Mouse (Mus musculus) left cerebral cortex, postnatal 10 days (tissue): ENCODE results near the gene Rnf19b. TPM values are rescaled to one million over a fixed set of nuclear protein-coding genes. Genes with fewer than 3 reads are reported as not detected.

Source experiments
- DNase-seq, 2 experiments: peaks; one replicate each; pipeline ENCODE4 v3.0.0; 2021 to 2022; ENCODE audit warnings: low spot score in 2 of 2, mixed read lengths in 1 of 2; ENCODE audit errors: extremely low spot score in 1 of 2
- intact Hi-C: fragments of 180-260 bp; cut with DNase I; formaldehyde crosslinking; loops from one replicate; pipeline ENCODE4 v1.15.1; 2025
- total RNA-seq, 2 experiments: library from RNA; stranded (reverse); gene quantifications; 2 replicates each; pipeline ENCODE4 v1.2.3; 2021

Gene Rnf19b
- total RNA-seq, 2 experiments from 2014 or later: 71.6 to 85.4 TPM

DNA sequence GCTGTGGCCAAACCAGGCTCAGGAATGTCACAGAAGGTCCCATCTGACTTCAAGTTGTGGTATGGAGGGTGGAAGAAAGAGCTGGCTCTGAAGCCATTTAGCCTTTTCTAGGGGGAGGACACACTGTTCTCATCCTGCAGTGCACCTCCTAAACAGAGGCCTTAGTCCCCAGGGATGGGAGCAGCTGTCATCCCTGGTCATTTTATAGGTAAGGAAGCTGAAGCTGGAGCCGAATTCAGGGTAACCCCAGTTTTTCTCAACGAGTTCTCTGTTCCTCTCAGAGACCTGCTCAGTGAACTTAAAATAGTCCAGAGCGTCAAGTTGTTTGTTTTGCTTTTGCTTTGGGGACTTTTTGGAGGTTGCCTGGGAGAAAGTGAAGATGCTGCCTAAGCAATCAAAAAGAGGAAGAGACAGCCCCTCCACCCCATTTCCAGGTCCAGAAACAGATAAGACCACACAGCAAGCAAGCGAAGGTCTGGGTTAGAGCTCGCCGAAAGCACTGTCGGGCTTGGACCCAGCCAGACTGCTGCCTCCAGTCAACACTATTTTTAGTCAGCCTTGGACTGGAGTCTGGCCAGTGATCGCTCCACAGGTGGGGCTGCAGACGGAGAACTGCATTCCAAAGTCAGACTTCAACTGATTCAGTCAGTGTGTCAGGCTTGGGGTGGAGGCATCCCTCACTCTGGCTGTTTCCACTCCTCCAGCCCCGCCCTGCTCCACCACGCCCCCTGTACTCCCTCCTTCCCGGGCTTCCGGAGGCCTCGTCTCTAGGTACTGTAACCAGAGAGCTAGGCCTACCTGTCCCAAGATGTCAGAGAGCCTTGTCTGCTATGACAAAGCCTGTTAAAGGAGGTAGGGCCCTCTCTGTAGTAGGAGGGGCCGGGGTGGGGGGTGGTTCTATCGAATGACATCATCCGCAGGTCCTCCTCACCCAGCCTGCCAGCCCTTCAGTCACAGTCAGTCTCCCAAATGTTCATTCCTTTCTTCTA lies 24.8 kb upstream of the Rnf19b start:
- peak in 1 of 2 experiments; percentile 77 for DNase-seq

DNA sequence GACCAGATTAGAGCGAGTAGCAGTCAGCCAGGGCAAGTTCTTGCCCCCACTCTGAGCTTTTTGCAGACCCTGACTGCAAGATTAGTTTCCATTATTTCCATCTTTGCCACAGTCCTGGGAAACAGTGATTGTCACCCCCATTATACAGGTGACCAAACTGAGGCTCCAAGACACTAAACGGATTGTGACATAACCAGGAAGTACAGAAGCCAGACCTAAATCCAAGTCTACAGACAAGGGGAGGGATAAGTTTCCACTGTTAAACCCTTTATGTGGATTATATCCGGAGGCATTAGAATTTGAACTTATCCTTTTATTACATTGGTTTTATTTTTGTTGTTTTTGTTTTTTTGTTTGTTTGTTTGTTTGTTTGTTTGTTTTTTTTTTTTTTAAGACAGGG lies 23.8 kb upstream of the Rnf19b start:
- intact Hi-C loops: no loop called here
- DNase-seq: no peak

More for the DNA sequence above, 24.8 kb upstream of the Rnf19b start:
- intact Hi-C loops: no loop called here

DNA sequence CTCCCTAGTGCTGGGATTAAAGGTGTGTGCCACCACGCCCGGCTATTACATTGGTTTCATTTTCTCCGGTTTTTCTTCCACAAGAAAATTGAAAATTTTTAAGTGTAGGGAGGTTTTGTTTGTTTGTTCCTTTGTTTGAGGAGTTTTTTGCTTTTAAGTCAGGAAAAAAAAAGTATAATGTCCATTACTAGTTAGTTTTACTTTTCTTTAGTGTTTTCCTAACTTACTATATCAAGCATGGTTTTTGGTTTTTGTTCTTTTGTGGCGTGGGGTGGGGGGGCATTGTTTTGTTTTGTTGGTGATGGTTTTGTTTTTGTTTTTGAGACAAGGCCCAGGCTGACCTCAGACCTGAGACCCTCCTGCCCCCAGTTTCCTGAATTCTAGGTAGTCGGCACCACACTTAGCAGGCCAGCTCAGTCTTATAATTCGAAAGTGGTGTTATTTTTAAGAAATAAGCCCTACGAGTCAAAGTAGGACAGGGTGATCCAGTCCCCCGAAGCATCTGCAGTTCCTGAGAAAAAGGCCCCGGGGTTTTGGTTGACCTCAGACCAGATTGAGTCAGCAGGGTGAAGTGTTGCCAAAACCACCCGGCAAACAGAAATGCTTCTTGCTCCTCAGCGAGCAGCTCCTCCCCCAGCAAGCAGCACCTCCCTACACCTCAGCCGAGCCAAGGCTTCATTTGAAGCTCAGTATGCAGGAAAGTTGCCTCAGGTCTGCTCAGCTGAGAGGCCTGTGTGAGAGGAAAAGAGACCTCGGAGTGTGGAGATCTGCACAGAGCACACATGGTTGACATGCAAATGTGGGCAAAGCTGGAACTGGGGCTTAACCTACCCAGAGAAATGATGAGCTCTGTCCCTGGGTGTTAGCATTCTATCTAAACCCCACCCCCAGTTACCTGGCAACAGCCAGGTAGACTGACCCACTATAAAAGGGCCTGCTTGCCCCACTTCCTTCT lies 23.1 kb upstream of the Rnf19b start:
- intact Hi-C loops: no loop called here
- peak in 1 of 2 experiments; percentile 63 for DNase-seq

DNA sequence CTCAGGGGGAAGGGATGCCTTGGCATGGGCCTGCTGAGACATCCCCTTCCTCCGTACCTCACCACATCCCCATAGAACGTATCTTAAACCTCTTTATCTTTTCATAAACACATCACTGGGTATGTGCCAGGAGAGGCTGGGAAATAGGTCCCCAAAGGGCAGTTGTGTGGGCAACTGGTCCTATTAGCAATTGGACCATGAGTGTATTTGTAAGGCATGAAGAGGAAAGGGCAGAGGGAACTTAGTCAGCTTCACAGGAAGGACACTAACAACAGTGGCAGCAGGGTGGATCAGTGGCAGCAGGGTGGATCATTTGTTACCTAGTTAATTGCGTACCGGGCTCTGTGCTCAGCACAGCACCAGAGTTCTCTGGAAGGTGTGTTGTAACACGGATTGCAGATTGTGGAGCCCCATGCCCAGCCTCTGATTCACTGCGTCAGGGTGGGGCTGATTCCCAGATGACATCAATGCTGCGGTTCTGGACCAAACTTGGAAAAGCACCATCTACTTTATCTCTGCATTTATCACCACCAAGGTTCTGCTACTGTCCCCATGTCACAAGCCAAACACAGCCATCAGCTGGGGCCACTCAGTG lies 22.1 kb upstream of the Rnf19b start:
- no peak for DNase-seq
- intact Hi-C loops: no loop called here

DNA sequence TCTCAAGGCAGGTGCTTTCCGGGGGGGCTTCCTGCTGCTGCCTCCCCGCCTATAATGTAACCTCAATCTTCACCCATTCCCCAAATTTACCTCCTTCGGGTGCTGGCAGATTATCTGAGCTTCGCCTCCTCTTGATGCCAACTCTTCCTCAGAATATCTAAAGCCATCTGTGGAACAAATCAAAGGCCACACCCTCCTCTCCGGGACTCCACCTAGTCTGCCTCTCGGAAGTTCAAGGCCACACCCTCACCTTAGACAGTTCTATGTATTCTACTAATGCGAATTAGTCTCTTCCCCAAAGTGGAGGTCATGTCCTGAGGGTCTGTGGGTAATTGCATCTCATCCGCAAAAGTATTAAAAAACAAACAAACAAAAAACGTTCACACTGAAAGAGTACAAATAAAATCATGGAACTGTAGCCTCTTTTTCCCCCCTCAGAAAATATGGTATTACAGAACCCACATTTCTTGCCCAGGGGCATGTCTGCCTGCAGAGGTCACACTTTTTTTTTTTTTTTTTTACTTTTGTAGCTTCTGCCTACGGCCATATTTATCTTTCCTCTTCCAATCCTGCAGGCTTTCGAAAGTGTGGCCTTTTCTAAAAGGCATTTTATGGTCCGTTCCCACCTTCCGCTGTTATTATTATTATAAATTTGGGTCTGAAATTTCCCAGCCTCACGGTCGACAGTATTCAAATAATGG lies 10.2 kb upstream of the Rnf19b start:
- intact Hi-C loops: no loop called here
- no peak for DNase-seq

DNA sequence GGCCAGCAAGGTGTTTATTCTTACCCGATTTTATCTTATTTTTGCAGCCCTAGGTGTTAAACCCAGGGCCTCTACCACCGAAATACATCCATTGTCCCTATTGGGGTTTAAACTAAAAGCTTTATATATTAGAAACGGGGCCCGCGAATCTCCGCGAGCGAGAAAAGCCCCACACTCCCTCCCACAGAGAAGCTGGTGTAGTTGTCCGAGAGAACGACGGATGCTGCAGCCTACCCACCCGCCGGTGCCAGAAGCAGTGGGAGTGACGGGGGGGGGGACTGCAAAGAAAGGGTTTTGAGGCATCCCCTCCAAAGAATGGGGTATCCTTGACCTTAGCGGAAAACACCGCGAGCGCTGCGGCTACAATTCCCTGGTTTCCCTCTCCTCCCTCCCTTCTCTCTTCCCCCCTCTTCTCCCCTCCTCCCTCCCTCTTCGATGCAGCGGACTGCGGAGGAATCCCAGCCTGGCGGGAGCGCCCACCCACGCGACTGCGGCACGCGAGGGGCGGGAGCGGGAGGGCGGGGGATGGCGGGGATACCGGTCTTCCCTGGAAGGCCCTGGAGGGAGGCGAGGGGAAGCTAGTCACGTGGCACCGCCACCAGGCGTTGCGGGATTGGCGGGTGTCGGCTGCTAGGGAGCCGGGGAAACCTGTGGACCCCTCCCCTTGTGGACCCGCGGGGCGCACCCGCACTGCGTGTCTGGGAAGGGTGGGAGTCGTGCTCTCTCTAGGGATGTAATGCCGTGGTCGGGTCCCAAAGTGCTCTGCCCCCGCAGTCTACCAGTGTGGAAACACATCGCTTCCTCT lies 9.4 kb upstream of the Rnf19b start:
- intact Hi-C loops: no loop called here
- DNase-seq: peak; percentile 88 to 91

DNA sequence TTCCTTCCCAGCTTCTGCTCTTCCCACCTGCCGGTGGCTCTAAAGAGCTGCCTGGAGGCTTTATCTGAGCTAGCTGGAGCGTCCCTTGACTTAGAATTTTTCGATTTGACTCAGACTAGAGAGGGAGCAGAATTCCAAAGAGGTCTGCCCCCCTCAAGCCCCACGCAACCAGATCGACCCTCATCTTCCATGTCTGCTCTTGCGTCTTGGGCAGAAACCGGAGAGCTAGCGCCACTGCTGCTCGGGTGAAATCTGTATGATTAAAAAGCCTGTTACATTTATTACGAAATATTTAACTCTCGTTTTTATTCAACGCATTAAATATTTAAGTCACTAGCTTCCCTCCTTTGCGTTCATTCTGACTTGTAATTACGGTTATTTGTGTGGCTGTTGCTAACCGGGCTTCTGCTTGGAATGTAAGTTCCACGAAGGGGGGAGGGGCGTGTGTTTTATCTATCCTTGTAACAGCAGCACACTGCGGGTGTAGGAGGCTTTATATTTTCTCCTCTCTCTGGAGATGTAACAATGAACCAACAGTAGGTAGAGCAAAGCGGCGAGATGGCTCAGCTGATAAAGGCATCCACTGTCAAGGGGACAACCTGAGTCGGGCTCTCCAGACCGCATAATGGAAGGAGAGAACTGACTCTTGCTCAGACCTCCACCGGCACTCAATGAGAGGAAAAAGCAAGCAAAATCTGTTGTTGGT lies 8.6 kb upstream of the Rnf19b start:
- intact Hi-C loops: no loop called here
- peak; percentile 59 to 68 for DNase-seq

DNA sequence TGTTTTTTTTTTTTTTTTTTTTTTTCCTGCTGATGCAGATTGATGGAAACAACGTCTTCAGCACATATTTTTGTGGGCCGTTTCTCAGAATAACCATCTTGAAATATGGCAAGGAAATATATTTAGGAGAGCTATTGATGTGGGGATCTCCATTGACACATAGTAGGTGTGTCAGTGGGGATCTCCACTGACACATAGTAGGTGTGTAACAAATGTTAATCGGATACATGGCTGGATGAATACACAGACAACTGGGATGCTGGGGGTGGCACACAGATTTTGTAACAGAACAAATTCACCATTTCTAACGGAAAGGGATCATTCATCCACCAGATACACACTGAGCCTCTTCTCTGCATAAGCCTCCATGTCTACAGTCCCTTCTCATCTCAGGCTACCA lies 7.7 kb upstream of the Rnf19b start:
- intact Hi-C loops: no loop called here
- DNase-seq: no peak

DNA sequence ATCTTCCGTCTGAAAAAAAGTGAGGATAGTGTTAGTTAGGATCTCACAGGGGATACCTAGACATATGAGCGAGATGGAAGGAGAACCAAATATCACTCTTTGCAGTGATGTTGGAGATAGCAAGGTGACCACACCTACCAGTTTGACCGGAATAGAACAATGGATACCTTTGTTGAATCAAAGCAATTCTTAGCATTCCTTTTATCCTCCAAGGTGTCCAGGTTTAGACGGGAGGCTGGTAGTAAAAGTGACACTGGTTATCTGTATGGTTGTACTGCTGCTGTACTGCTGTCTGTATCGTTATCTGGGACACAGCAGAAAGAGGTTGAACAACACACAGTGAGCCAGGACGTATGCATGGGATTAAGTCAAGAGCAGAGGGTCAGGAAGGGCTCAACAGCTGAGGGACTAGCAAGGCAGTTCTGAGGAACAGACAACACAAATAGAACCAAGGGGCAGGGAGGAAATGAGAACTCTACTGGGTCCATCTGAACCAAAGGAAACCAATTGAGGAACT lies 7.1 kb upstream of the Rnf19b start:
- intact Hi-C loops: no loop called here
- no peak for DNase-seq

DNA sequence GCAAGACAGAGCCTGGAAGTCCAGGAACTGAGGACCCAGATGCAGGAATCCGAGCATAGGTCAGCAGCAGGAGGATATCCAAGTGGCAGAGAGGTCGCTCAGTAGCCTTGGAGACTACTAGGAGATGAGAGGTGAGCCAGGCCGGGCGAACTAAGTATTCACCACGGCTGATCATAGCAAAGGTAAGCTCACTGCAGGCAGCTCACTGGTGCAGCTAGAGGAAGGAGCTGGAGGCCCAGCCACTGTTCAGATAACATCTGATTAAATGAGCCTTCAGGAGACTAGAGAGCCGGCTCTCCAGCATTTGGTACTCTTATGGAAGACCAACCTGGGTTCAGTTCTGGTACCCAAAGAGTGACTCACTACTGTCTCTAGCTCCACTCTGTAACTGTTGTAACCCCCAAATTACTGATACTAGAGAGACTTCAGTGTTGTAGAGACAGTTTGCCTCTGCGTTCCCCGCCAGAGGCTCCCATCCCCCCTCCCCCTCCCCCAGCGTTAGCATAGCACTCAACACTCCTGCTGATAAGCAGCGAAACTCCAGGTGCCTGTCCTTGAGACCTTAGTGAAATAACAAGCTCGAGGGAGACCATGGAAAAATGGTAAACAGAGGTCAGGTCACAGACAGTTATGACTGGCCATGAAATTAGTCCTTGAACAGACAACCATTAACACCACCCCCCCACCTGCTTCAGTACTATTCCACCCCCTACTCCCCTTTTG lies 6.4 kb upstream of the Rnf19b start:
- intact Hi-C loops: no loop called here
- DNase-seq: no peak

DNA sequence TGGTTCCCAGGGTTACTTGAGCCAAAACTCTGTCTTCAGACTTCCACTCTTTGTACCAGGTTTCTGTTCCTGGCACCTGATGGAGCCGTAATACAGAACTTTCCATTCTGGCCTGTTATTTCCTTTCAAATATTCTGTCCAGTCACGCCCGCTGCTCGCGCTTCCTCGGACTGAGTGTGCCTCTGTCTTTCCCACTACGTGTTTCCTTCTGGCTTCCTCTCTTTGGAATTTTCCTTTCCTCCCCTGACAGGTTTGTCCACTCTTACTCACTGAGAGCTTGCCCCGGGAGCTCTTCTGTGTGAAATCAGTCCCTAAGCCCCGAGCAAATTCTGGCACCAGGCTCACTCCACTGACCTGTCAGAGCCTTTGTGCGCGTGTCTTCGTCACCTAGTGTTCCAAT lies 3.3 kb upstream of the Rnf19b start:
- DNase-seq: no peak
- intact Hi-C loops: no loop called here

DNA sequence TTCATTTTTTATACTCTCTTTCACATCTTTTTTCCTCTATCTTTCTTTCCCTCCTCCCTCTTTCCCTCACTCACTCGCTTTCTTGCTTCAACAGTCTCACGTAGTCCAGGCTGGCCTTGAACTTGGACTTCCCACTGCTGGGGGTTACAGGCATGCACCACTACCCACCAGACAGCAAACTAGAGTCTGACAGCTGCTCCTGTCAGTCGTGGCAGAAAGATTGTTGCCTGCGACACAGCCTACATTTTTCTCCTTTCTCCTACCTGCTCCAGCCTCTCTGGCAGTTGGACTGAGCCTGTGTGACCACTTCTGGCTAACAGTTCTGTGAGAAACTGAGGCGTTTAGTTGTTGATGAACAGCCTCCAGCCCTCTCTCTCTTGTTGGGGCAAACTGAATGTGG lies 2.5 kb upstream of the Rnf19b start:
- intact Hi-C loops: no loop called here
- DNase-seq: no peak

DNA sequence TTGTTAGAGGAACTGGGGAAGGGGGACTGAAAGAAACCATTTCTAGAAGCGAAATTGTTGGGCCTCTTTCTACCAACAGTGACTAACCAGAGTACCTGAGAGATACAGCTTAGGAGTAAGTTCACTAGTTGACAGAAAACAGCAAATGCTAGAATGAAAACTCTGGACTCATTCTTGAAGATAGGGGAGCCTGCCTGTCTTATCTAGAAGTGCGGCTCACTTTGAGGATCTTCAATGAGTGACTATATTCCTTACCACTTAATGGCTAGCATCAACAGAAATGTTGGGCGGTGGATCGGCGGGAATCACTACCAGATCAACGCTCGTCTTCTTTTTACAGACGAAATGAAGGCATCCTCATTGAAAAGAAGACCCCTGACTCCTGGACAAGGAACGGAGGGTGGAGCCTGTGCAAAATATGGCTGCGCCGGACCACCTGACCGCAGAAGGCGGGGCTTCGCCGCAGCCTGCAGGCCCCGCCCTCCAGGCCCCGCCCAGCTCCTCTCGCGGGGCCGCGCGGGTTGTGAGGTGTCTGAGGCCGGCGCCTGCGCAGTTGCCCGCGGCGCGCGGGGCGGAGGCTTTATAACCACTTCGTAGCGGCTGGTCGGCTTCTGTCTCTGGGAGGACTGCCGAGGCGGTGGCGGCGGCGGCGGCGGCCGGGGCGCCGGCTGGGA lies 401 bp upstream of the Rnf19b start:
- intact Hi-C loops: no loop called here

DNA sequence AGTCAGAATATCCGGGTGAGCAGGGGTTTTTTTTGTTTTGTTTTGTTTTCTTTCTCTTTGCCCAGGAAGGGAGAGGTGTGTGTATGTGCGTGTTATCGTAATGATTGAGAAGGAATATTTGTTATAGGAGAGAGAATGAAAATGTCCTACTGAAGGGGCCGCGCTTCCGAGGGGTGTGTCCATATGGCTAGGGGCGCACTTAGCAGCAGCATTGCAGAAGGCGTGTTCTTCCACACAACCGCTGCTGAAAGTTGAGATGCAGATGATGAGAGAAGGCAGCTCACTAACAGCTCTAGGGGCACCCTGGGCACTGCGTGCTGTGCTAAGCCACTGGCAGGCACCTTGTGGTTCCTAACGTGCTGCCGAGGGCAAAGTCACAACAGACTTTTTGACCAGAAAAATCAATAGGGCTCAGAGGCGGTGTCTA lies 1.1 kb downstream of the Rnf19b start:
- no peak for DNase-seq
- intact Hi-C loops: no loop called here

More for the DNA sequence above, 401 bp upstream of the Rnf19b start:
- peak; percentile 96 to 98 for DNase-seq

DNA sequence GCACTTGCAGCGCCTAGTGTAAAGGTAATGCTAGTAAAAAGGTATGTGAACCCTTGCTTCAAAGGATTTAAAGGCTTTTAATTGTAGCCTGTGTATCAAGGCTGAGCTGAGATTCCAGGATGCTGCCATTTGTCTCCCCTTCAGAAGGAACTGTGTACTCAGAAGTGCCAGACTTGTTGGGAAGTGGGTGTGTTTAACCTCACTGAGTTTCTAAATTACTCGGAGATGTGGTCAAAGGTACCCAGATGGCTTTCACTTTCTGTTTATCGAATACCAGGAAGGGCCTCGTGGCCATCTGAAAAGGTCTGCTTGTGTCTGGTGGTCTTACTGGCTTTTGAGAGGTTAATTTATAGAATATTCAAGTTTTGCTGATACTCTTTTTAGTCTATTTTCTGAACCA lies 1.9 kb downstream of the Rnf19b start:
- no peak for DNase-seq
- intact Hi-C loops: no loop called here

DNA sequence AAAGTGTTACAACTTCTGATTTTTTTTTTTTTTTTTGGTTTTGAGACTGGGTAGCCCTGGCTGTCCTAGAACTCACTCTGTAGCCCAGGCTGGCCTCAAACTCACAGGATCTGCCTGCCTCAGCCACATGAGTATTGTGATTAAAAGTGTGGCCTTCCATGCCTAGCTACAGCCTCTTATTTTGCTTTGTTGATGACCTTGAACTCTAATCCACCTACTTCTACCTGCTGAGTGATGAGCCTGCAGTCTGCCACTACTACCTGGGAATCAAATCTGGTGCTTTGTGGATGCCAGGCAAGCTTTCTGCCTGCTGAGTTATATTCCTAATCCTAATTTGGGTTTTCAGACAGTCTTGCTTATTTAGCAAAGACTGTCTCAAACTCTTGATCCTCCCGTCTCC lies 3.4 kb downstream of the Rnf19b start:
- intact Hi-C loops: no loop called here
- DNase-seq: no peak
